Mouse (Mus musculus) central nervous system, embryonic 14 days (tissue): ENCODE data around the gene Dnajb5. TPM values are rescaled to one million over a fixed set of nuclear protein-coding genes. Genes with fewer than 3 reads are reported as not detected.

Source experiments
- polyA plus RNA-seq: library from polyadenylated mRNA; depleted of rRNA; stranded (reverse); fragments of >200 nt; gene quantifications from 2 replicates; pipeline ENCODE4 v1.2.3, GENCODE M21; 2012; rRNA removed

The Dnajb5 gene
- 83.1 and 86.5 TPM in 2 replicates for polyA plus RNA-seq

DNA sequence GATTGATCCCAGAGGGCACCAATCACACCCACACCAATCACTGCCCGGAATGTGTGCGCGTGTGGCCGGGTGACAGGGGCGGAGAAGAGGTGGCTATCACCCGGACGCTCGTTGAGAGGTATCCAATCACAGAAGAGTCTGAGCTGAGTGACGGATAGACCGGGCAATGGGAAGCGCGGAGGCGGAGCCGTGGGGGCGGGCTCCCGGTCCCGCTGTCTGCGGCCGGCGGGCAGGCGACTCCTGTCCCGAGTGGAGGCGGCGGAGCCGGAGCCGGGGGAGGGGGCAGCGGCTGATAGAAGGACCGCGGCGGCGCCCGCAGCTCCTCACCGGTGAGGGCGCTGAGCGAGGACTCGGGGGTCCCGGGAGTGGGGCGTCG is at the start of gene Dnajb5:
TSS of gene Dnajb5 (plus strand) at position 139 of the 376 bp plus-strand sequence.

DNA sequence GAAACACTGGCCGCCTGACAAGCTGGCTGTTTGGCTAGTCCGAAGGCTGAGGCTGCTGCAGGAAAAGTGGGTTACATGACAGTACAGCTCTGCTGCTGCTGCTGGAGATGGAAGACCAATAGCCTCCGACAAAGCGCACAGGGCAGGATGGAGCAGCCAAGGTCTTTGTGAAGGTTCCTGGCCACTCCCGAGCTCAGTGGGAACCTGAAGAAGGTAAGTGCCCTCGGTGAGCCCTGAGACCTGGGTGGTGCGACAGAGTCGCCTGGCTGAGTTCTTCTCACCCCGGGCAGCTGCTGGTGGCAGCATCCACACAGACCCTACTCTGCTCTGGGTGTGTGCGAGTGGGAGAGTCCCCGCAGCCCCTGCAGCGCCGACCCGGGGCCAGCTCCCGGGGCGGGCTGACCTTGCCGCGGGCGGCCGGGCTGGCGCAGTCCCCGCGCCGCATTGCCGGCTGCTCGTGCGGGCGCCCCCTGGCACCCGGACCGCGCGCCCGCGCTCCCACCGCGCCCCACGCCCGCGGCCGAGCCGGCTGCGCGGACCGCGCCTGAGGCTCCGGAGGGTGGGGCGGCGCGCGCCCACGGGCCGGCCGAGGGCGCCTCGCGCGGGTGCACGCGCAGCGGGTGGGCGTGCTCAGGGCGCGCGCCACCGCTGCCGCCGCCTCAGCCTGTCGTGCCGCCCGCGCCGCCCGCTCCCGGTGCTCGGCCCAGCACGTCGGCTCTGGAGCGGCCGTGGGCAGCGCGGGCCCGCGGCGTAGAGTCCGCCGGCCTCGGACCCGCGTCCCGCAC is 32.8 kb upstream of the Dnajb5 start, which contains the start of gene Phf24:
TSS of gene Phf24 (plus strand) at position 44 of the 785 bp plus-strand sequence.

GRCm38 (mm10) chr4:42969304-42969703 is 19.7 kb downstream of the Dnajb5 start, which contains the start of gene 1700022I11Rik:
TSS of gene 1700022I11Rik (plus strand) at chr4:42969604.

GRCm38 (mm10) chr4:43000141-43000986 is 50.8 kb downstream of the Dnajb5 start, which contains the start of gene Vcp:
TSS of gene Vcp (minus strand) at chr4:43000507.

Other genes starting within 250 kb of the Dnajb5 start
- 0.33 TPM in 1 of 2 replicates, not detected in the other for gene 4930578G10Rik, start 214.3 kb upstream of the Dnajb5 start, polyA plus RNA-seq
- gene Ccl19, start 193.2 kb upstream of the Dnajb5 start, polyA plus RNA-seq, result not detected in 2 replicates
- 0.75 and 7.0 TPM in 2 replicates for gene Ccl21a, start 175.8 kb upstream of the Dnajb5 start, polyA plus RNA-seq
- gene Fam205a1, start 95.9 kb upstream of the Dnajb5 start, polyA plus RNA-seq, result 0.02 TPM in 1 of 2 replicates, not detected in the other
- gene Gm12394, start 93.0 kb upstream of the Dnajb5 start, polyA plus RNA-seq, result 0.05 and 0.08 TPM in 2 replicates
- gene Fam205c, start 75.6 kb upstream of the Dnajb5 start, polyA plus RNA-seq, result not detected in 2 replicates
- gene Phf24, start 33.2 kb upstream of the Dnajb5 start, polyA plus RNA-seq, result 34.9 and 36.9 TPM in 2 replicates
- gene 1700022I11Rik, start 19.8 kb downstream of the Dnajb5 start, polyA plus RNA-seq, result 0.17 TPM in 1 of 2 replicates, not detected in the other
- gene Vcp, start 50.7 kb downstream of the Dnajb5 start, polyA plus RNA-seq, result 264 and 266 TPM in 2 replicates
- 33.7 and 37.4 TPM in 2 replicates for gene Fancg, start 60.7 kb downstream of the Dnajb5 start, polyA plus RNA-seq
- gene Pigo, start 76.0 kb downstream of the Dnajb5 start, polyA plus RNA-seq, result 28.4 and 32.4 TPM in 2 replicates
- 122 and 139 TPM in 2 replicates for gene Stoml2, start 81.9 kb downstream of the Dnajb5 start, polyA plus RNA-seq
- gene Fam214b, start 96.4 kb downstream of the Dnajb5 start, polyA plus RNA-seq, result 42.0 and 42.6 TPM in 2 replicates
- 56.3 and 60.9 TPM in 2 replicates for gene Unc13b, start 109.1 kb downstream of the Dnajb5 start, polyA plus RNA-seq